Mouse (Mus musculus): ENCODE measurements around the gene Dhx58. TPM values are rescaled to one million over a fixed set of nuclear protein-coding genes. Genes with fewer than 3 reads are reported as not detected.

Dhx58 gene
- polyA plus RNA-seq, 1 experiment = 27.3 TPM

- Histone ChIP-seq H3K4me3 (ENCODE audit: control insufficient read depth, insufficient read depth, low read length) (no peak overlapping the region), H3K36me3 (ENCODE audit: control insufficient read depth, insufficient read depth, low read length) (peaks cover 39% of the 10 kb centered on the region), H3K4me1 (replicated peaks; ENCODE audit: control insufficient read depth, insufficient read depth, low read length) (peaks cover 31% of the 10 kb centered on the region), H3K27ac (ENCODE audit: control insufficient read depth, insufficient read depth, low read length) (no peak overlapping the region), H3K27me3 (ENCODE audit: control insufficient read depth, insufficient read depth, low read length) (no peaks in the 10 kb centered on the region)
- WGBS = 91% methylated on average over 11 of the region's 11 CpGs
- no peak for TF ChIP-seq POLR2A (IDR thresholded peaks at IDR 0.05; ENCODE audit: control insufficient read depth, extremely low read depth, insufficient read depth, low read length, poor library complexity)
- no peak for TF ChIP-seq CTCF (IDR thresholded peaks at IDR 0.05; ENCODE audit: borderline replicate concordance, control insufficient read depth, extremely low read depth, insufficient read depth, low read length, poor library complexity)
- DNase-seq = no peak
These were observed 15.8 kb upstream of the Dhx58 start for GRCm38 (mm10) chr11:100719893-100720292.

GRCm38 (mm10) chr11:100719312-100719711 lies 15.2 kb upstream of the Dhx58 start:
- Histone ChIP-seq H3K36me3 (ENCODE audit: control insufficient read depth, insufficient read depth, low read length) (peaks cover 39% of the 10 kb centered on the region), H3K27ac (ENCODE audit: control insufficient read depth, insufficient read depth, low read length) (no peak overlapping the region), H3K4me3 (ENCODE audit: control insufficient read depth, insufficient read depth, low read length) (no peak overlapping the region), H3K4me1 (replicated peaks; ENCODE audit: control insufficient read depth, insufficient read depth, low read length) (peaks cover 28% of the 10 kb centered on the region), H3K27me3 (ENCODE audit: control insufficient read depth, insufficient read depth, low read length) (no peaks in the 10 kb centered on the region)
- DNase-seq = no peak
- TF ChIP-seq POLR2A (IDR thresholded peaks at IDR 0.05; ENCODE audit: control insufficient read depth, extremely low read depth, insufficient read depth, low read length, poor library complexity) = no peak
- no peak for TF ChIP-seq CTCF (IDR thresholded peaks at IDR 0.05; ENCODE audit: borderline replicate concordance, control insufficient read depth, extremely low read depth, insufficient read depth, low read length, poor library complexity)
- WGBS = 90% methylated on average over 3 of the region's 3 CpGs

- H3K27ac ChIP-seq (ENCODE audit: control insufficient read depth, insufficient read depth, low read length) = no peak overlapping the region
- WGBS = 87% methylated on average over 4 of the region's 4 CpGs
- H3K27me3 ChIP-seq (ENCODE audit: control insufficient read depth, insufficient read depth, low read length) = no peaks in the 10 kb centered on the region
- H3K4me3 ChIP-seq (ENCODE audit: control insufficient read depth, insufficient read depth, low read length) = no peak overlapping the region
- no peak for TF ChIP-seq POLR2A (IDR thresholded peaks at IDR 0.05; ENCODE audit: control insufficient read depth, extremely low read depth, insufficient read depth, low read length, poor library complexity)
- no peak for TF ChIP-seq CTCF (IDR thresholded peaks at IDR 0.05; ENCODE audit: borderline replicate concordance, control insufficient read depth, extremely low read depth, insufficient read depth, low read length, poor library complexity)
- H3K36me3 ChIP-seq (ENCODE audit: control insufficient read depth, insufficient read depth, low read length) = peaks cover 39% of the 10 kb centered on the region
- no peak for DNase-seq
- H3K4me1 ChIP-seq (replicated peaks; ENCODE audit: control insufficient read depth, insufficient read depth, low read length) = peaks cover 32% of the 10 kb centered on the region
These were observed 14.8 kb upstream of the Dhx58 start for GRCm38 (mm10) chr11:100718866-100719265.

DNA sequence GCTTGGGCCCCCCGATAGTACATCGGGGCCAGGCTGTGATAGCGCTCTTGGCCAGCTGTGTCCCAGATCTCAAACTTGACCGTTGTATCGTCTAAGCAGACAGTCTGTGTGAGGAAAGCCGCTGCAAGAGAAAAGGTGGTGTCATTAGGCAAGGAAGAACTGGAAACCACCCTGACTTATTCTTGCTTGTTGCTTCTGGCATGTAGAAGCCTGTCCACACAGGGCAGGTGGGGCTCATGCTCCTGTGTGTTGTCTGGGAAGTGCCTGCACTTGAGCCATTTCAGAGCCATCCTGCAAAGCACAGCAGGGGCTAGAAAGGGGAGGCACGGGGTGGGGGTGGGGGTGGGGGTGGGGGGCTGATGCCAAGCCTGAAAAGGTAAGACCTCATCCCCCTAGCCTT lies 14.4 kb upstream of the Dhx58 start:
- no peaks in the 10 kb centered on the region for H3K27me3 ChIP-seq (ENCODE audit: control insufficient read depth, insufficient read depth, low read length)
- peaks cover 39% of the 10 kb centered on the region for H3K36me3 ChIP-seq (ENCODE audit: control insufficient read depth, insufficient read depth, low read length)
- 95% methylated on average over 7 of the region's 7 CpGs for WGBS
- H3K27ac ChIP-seq (ENCODE audit: control insufficient read depth, insufficient read depth, low read length) = no peak overlapping the region
- TF ChIP-seq CTCF (IDR thresholded peaks at IDR 0.05; ENCODE audit: borderline replicate concordance, control insufficient read depth, extremely low read depth, insufficient read depth, low read length, poor library complexity) (no peak), POLR2A (IDR thresholded peaks at IDR 0.05; ENCODE audit: control insufficient read depth, extremely low read depth, insufficient read depth, low read length, poor library complexity) (no peak)
- no peak overlapping the region for H3K4me3 ChIP-seq (ENCODE audit: control insufficient read depth, insufficient read depth, low read length)
- H3K4me1 ChIP-seq (replicated peaks; ENCODE audit: control insufficient read depth, insufficient read depth, low read length) = peaks cover 35% of the 10 kb centered on the region
- DNase-seq = no peak

GRCm38 (mm10) chr11:100716649-100717048 lies 12.6 kb upstream of the Dhx58 start:
- no peak overlapping the region for H3K4me3 ChIP-seq (ENCODE audit: control insufficient read depth, insufficient read depth, low read length)
- H3K27ac ChIP-seq (ENCODE audit: control insufficient read depth, insufficient read depth, low read length) = no peak overlapping the region
- peaks cover 38% of the 10 kb centered on the region for H3K4me1 ChIP-seq (replicated peaks; ENCODE audit: control insufficient read depth, insufficient read depth, low read length)
- no peak for DNase-seq
- WGBS = 94% methylated on average over 3 of the region's 3 CpGs
- no peak for TF ChIP-seq POLR2A (IDR thresholded peaks at IDR 0.05; ENCODE audit: control insufficient read depth, extremely low read depth, insufficient read depth, low read length, poor library complexity)
- TF ChIP-seq CTCF (IDR thresholded peaks at IDR 0.05; ENCODE audit: borderline replicate concordance, control insufficient read depth, extremely low read depth, insufficient read depth, low read length, poor library complexity) = no peak
- H3K36me3 ChIP-seq (ENCODE audit: control insufficient read depth, insufficient read depth, low read length) = peaks cover 39% of the 10 kb centered on the region
- no peaks in the 10 kb centered on the region for H3K27me3 ChIP-seq (ENCODE audit: control insufficient read depth, insufficient read depth, low read length)

GRCm38 (mm10) chr11:100714948-100715347 lies 10.9 kb upstream of the Dhx58 start:
- Histone ChIP-seq H3K36me3 (ENCODE audit: control insufficient read depth, insufficient read depth, low read length) (peaks cover 39% of the 10 kb centered on the region), H3K4me3 (ENCODE audit: control insufficient read depth, insufficient read depth, low read length) (no peak overlapping the region), H3K4me1 (replicated peaks; ENCODE audit: control insufficient read depth, insufficient read depth, low read length) (peaks cover 25% of the 10 kb centered on the region), H3K27ac (ENCODE audit: control insufficient read depth, insufficient read depth, low read length) (no peak overlapping the region), H3K27me3 (ENCODE audit: control insufficient read depth, insufficient read depth, low read length) (no peaks in the 10 kb centered on the region)
- 96% methylated on average over 6 of the region's 6 CpGs for WGBS
- DNase-seq = no peak
- TF ChIP-seq POLR2A (IDR thresholded peaks at IDR 0.05; ENCODE audit: control insufficient read depth, extremely low read depth, insufficient read depth, low read length, poor library complexity) (no peak), CTCF (IDR thresholded peaks at IDR 0.05; ENCODE audit: borderline replicate concordance, control insufficient read depth, extremely low read depth, insufficient read depth, low read length, poor library complexity) (no peak)

DNA sequence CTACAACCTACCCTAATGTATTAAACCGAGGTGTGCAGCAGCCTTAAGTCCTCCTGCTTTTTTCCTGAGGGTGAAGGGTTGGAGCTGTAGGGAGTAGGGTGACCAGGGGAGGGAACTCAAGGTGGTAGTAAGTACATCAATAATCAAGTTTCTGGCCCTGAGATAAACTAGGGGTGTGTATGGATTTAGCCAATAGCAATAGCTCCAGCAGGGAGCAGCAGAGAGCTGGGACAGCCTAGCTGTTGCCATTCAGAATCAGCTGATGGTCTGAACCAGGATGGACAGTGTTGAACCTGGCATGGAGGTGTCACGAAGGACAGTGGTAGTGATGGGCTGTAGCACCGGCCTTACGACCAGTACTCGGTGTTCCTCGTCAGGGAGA lies 10.5 kb upstream of the Dhx58 start:
- peak; percentile 75 for DNase-seq
- 72% methylated on average over 6 of the region's 6 CpGs for WGBS
- peaks cover 22% of the 10 kb centered on the region for H3K4me1 ChIP-seq (replicated peaks; ENCODE audit: control insufficient read depth, insufficient read depth, low read length)
- no peaks in the 10 kb centered on the region for H3K27me3 ChIP-seq (ENCODE audit: control insufficient read depth, insufficient read depth, low read length)
- peaks cover 35% of the 10 kb centered on the region for H3K36me3 ChIP-seq (ENCODE audit: control insufficient read depth, insufficient read depth, low read length)
- TF ChIP-seq POLR2A (IDR thresholded peaks at IDR 0.05; ENCODE audit: control insufficient read depth, extremely low read depth, insufficient read depth, low read length, poor library complexity) = no peak
- TF ChIP-seq CTCF (IDR thresholded peaks at IDR 0.05; ENCODE audit: borderline replicate concordance, control insufficient read depth, extremely low read depth, insufficient read depth, low read length, poor library complexity) = peak; percentile 37; the same call in 1 of the 2 replicates
- H3K4me3 ChIP-seq (ENCODE audit: control insufficient read depth, insufficient read depth, low read length) = no peak overlapping the region
- peak overlapping the region; percentile 62; the same call in 1 of the 2 replicates for H3K27ac ChIP-seq (ENCODE audit: control insufficient read depth, insufficient read depth, low read length)
